Mouse (Mus musculus) cerebellum, adult 2 months (tissue): ENCODE data around the gene Ispd.

Experiments
- CTCF ChIP-seq: fragments of 200-500 bp; IDR thresholded peaks from 2 replicates; pipeline ENCODE4 v1.5.1; 2011; ENCODE audit warnings: low read depth, mild to moderate bottlenecking, control low read depth, low read length, moderate library complexity, borderline replicate concordance; ENCODE audit not compliant: insufficient read depth
- POLR2A ChIP-seq: fragments of 200-500 bp; IDR thresholded peaks from 2 replicates; pipeline ENCODE4 v1.6.1; 2011; ENCODE audit warnings: low read length, control low read depth, borderline replicate concordance; ENCODE audit not compliant: insufficient read depth

DNA sequence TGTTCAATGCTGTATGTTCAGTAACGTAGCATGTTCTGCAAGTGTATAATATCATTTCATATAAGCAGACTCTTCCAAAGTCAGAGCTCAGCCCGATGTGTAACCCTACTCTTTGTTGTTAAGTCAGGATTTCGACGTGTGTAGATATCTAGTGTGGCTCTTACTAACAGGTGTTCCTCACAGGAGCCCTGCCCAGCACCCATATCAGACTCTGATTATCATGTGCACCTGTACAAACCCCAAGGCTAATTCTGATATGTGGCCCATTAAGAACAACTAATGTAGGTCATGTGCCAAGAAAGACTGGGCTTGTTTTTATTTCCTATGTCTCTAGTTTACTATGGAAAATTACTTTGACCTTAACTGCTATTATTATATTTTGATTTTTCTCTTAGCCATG is 17.2 kb upstream of the Ispd start:
- no peak for TF ChIP-seq CTCF
- no peak for TF ChIP-seq POLR2A
